Mouse (Mus musculus) CD4-positive, CD25-positive, alpha-beta regulatory T cell, adult 4 months (primary cell): ENCODE measurements around the gene Pde6b. TPM values are rescaled to one million over a fixed set of nuclear protein-coding genes. Genes with fewer than 3 reads are reported as not detected.

Source experiments
- ATAC-seq: one replicate; pipeline ENCODE4 v1.8.0; 2017
- polyA plus RNA-seq, 2 experiments: library from polyadenylated mRNA; unstranded; fragments of 100-300 nt; shearing (Covaris generic); gene quantifications; one replicate each; pipeline ENCODE4 v1.2.1; 2017

The Pde6b gene
- 1 to 10 TPM; 1.5 to 1.8 TPM for polyA plus RNA-seq

DNA sequence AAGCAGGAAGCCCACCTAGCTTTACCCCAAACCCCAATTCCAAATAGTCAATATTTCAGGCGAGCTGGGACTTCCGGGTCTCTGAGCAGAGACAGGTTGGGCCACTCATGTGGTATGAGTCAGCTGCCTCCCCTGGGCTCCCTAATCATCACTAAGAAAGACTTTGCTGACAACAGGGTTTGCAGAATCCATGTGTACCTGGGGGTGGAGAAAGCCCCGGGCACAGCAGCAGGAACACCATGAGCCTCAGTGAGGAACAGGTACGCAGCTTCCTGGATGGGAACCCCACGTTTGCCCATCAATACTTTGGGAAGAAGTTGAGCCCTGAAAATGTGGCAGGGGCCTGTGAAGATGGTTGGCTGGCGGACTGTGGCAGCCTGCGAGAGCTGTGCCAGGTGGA lies at the start of gene Pde6b:
TSS of gene Pde6b (plus strand) at position 191 of the 400 bp plus-strand sequence.
- no peak for ATAC-seq

DNA sequence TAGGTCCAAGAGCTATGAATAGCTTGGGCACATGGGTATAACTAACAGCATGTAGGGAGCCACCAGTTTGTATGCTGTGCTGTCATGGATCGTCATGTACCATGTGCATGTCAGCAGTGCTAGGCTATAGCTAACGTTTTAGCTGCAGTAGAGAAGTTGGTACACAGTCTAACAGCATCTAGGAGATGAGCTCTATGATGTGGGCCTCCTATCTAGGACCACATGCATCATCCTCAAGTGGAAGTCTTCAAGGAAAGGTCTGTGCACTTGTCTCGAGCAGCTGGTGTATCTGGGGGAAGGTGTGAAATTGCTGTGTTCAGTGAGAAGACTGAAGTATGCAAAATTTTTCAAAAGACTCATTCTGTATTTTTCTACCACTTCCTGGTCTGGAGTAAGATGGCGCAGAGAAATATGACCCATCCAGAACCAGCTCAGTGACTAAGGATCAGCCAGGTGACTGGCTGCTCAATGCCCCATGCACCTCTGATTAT lies 44.5 kb upstream of the Pde6b start:
- ATAC-seq = no peak

DNA sequence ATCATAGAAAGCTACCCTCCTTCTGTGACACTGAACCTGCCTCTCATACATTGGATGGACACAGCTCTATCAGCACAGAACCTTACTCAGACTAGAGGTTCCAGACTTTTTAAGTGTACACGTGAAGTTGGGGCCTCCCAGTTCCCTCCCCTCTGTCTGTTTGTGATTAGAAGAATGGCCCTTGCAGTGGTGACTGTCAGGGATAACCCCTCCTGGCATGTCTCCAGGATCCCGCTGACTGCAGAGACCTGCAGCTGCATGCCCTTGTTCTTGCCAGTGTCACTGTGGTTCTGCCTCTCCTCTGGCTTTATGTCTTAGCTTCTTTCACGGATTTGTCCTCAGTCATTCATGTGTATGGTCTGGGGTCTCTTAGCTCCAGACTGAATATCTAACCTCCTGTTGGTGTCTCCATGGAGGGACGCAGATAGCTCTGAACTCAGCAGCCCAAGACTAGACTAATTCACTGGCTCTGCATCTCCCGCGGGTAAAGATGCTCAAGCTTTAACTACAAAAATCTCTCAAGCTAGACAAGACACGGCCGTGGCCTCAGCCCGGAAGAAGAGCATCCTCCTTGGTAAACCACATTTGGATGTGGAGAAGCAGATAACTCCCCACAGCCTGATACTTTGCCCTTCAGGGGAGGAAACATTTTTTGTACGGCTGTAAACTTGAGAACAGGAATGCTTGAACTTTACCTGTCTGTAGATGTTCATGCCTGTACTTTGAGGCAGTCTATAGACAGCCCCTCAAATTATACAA lies 42.7 kb upstream of the Pde6b start:
- ATAC-seq = no peak

DNA sequence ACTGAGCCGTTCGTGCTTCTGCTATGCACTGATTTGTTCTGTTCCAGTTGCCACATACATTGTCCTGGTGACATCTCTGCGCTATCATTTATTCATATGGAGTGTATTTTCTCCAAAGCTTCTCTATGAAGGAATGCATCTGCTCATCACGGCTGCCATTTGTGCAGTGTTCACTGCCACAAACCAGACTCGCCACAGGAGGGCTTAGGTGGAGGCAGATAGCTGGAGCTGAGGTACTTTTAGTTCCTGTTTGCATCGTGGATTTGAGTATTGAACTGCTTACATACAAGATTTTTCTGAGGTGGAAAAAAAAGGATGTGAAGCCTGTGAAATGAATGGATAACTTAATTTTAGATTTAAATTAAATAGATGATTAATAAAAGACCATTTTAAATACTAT lies 40.3 kb upstream of the Pde6b start:
- no peak for ATAC-seq

GRCm38 (mm10) chr5:108349511-108350148 lies 38.6 kb upstream of the Pde6b start:
- ATAC-seq = peak; percentile 75

DNA sequence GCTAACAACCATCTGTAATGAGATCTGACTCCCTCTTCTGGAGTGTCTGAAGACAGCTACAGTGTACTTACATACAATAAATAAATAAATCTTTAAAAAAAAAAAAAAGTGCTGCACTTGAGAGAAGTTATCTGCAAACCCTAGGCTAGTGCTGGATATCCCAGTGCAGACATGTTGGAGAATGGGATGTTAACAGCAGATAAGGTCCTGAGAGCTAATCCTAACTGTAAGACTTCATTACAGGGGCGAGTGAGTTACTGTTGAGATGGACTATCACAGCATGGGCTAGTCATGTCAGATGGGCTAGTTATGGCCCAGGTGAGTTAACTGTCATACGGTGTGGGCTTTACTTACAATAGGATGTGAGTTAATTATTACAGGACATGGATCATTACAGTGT lies 34.1 kb upstream of the Pde6b start:
- no peak for ATAC-seq

DNA sequence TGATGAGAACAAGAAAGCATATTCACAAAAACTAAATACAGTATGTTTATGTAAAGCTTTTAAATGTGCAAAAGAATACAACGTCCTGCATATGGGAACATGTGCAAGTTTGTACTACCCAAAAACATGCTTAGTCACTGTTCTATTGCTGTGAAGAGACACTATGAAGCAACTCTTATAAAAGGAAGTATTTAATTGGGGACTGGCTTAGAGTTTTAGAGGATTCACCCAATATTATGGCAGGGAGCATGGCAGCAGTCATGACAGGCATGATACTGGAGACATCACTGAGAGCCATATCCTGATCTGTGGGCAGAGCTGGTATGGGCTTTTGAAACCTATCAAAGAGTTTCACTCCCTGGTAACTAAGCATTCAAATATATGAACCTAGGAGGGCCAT lies 30.3 kb upstream of the Pde6b start:
- no peak for ATAC-seq

DNA sequence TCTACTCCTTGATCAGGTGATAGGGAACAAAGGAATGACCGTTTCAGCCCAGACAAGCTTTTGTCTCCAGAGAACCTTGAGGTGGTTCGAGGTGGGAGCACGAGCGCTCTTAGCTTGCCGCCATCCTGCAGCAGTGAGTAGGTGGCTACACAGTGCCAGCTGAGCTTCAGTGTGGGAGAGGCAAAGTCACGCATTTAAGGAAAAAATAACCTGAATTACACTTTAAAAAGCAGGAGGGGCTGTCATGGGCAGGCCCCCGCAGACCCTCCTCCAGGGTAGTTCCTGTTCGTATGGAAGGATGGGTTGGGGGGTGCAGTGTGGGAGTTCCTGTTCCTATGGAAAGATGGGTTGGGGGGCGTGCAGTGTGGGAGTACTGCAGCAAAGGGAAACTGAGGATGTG lies 28.7 kb upstream of the Pde6b start:
- no peak for ATAC-seq

- ATAC-seq = no peak
These were observed 28.0 kb upstream of the Pde6b start for GRCm38 (mm10) chr5:108360211-108360610.

DNA sequence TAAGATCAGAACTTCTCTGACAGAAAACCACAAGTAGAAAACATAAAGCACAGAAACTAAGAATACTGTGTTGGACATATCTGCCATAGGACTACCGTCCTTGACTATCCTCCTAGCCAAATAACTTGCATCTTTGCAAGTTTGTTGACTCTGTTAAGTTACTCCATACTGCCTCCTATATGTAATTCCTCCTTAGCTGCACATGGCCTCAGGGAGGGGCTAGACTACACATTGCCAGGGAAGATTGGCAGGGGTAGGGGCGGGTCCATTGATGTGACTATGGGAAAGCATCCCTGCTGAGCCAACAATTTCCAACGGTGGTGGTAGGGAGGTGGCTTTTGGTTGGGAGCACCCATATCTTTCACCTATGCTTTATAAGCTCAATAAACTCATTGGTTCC lies 25.9 kb upstream of the Pde6b start:
- no peak for ATAC-seq

GRCm38 (mm10) chr5:108366328-108366983 lies 21.7 kb upstream of the Pde6b start:
- ATAC-seq = no peak

GRCm38 (mm10) chr5:108366984-108367841 lies 21.0 kb upstream of the Pde6b start:
- no peak for ATAC-seq

DNA sequence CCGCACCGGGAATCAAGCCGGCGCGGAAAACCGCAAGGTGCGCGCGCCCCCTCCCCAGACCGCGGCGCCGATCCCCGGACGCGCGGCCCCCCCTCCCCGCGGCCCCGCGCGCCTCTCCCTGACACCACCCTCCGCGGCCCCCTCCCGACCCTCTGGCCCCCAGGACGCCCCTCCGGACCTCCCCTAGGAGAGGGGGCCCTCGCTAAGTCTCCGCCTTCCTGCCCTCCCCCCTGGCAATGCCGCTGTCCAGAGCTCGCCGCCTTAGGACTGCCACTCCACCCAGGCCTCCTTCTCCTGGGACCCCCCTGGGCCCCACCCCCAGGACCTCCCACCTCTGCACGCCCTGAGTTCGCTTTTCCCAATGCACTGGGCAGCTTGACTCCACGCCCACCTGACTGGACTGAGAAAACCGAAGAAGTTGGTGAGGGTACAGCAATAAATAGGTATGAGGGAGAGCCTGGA lies 20.3 kb upstream of the Pde6b start, which contains the start of gene Gm42517:
TSS of gene Gm42517 (minus strand) at position 52 of the 462 bp plus-strand sequence.
- ATAC-seq = no peak

GRCm38 (mm10) chr5:108368446-108368845 lies 19.7 kb upstream of the Pde6b start:
- no peak for ATAC-seq

GRCm38 (mm10) chr5:108368851-108369621 lies 19.2 kb upstream of the Pde6b start:
- no peak for ATAC-seq

DNA sequence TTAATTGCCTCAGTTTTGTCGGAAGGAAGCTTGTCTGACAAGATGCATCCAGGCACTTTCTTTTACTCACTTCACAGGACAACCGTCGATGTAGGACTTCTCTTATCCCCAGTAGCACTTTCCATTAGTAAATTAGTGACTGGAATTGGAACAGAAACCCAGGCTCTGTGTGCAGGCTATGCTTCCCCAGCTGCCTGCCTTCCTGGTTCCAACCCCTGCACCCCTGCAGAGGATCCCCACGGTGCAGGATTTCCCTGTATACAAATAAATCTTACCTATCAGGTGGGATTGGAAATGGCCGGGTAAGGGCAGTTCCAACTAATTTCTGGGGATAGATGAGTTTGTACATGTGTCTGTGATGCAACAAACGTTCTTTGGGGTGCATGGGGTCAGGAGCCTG lies 18.2 kb upstream of the Pde6b start:
- ATAC-seq = no peak

DNA sequence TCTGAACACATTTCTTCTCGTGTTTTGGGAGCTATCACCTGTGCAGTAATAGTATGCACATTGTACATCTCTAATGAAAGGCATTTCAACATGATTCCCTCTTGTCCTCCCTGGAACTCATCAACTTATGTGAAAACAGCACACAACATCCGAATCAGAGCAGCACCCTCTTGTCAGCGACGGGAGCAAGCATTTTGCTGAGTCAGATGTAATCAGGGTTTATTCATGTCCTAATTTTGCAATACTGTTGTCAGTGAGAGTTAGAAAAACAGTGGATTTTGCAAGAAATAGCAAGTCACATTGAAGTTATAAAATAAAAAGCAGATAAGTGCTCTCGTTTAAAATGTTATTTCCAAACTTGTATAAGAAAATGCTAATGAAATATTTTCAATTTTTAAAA lies 14.1 kb upstream of the Pde6b start:
- no peak for ATAC-seq

GRCm38 (mm10) chr5:108376059-108376458 lies 12.1 kb upstream of the Pde6b start:
- ATAC-seq = no peak

- no peak for ATAC-seq
These were observed 9.8 kb upstream of the Pde6b start for GRCm38 (mm10) chr5:108378346-108378745.

GRCm38 (mm10) chr5:108385632-108386031 lies 2.6 kb upstream of the Pde6b start:
- ATAC-seq = no peak

DNA sequence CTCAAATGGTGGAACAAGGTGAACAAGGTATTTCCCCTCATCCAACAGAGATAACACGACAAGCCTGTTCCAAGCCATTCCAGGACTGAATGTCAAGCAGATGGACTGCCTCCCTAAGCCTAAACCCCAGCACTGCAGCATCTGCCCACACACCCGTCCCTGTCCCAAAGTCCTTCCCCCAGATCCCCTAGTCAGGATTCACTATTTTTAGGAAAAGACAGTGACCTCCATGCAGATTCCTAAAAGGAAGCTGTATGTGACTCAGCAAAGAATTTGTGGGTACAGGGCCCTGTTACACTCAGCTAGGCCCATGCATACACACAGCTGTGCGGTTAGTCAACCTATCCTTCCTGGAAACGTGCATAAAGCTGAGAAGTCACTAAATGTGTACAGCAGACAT lies 1.7 kb upstream of the Pde6b start:
- ATAC-seq = no peak

DNA sequence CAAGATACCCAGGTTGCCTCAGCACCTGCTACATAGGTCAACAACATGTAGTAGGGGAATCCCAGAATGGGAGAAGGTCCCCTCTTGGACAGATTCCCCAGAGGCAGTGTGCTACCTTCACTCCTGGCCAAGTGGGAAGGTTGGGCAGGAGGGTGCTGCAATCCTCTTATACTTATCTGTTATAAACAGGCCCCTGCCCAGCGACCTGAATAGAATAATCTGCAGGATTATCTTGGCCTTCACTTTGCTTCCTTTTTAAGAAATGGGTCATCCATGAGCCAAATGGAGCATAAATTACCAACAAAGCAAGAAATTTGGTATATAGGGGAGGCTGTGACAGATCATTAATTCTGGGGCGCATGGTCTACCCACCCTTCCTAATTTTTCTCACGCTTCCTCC lies 1.6 kb downstream of the Pde6b start:
- ATAC-seq = no peak
